Mouse (Mus musculus): ENCODE data around the gene Ttll6. TPM values are rescaled to one million over a fixed set of nuclear protein-coding genes. Genes with fewer than 3 reads are reported as not detected.
A peak's percentile ranks its signal among the peaks of the same experiment; 100 is the strongest.

The Ttll6 gene
- 5.0 and 5.4 TPM in 2 replicates for total RNA-seq (2012; rRNA removed)

- H3K9ac ChIP-seq (ENCODE audit: insufficient read depth, low read depth, low read length, poor library complexity, severe bottlenecking): peak within 1 kb of the TSS; percentile 4; the same call in 1 of the 2 replicates
These were observed at the start of gene Ttll6 for GRCm38 (mm10) chr11:96133239-96133865. Gene Ttll6 (plus strand): TSS chr11:96133786.

GRCm38 (mm10) chr11:96087981-96088380 is 45.6 kb upstream of the Ttll6 start:
- H3K4me3 ChIP-seq (ENCODE audit: insufficient read depth in 1 of 2, low read depth in 1 of 2, low read length in 2 of 2, poor library complexity in 1 of 2, severe bottlenecking in 1 of 2): no peak overlapping the region
- H3K4me1 ChIP-seq (ENCODE audit: control insufficient read depth in 2 of 2, insufficient read depth in 2 of 2, low read length in 2 of 2, poor library complexity in 1 of 2): no peaks in the 10 kb centered on the region
- in situ Hi-C loops (cut with MboI; ENCODE audit: low sequenced_read_pairs in 2 of 2, unreplicated experiment in 2 of 2): no loop called here
- no peak overlapping the region for H3K27ac ChIP-seq (ENCODE audit: insufficient read depth, low read depth, low read length, poor library complexity, severe bottlenecking)
- no peaks in the 10 kb centered on the region for H3K36me3 ChIP-seq (ENCODE audit: control insufficient read depth, insufficient read depth, low read length, poor library complexity, severe bottlenecking)
- TF ChIP-seq ZNF384 (IDR thresholded peaks at IDR 0.05; ENCODE audit: low read depth, low read length): no peak
- no peak for TF ChIP-seq MAFK (IDR thresholded peaks at IDR 0.05; ENCODE audit: insufficient read depth, low read depth, low read length)
- no peak for TF ChIP-seq CHD2 (IDR thresholded peaks at IDR 0.05; ENCODE audit: low read depth, low read length)
- TF ChIP-seq ZC3H11A (IDR thresholded peaks at IDR 0.05; ENCODE audit: borderline replicate concordance, low read depth, low read length): no peak; the same call in 1 of the 2 replicates
- TF ChIP-seq HCFC1 (IDR thresholded peaks at IDR 0.05; ENCODE audit: borderline replicate concordance, insufficient read depth, low read length): no peak
- no peaks in the 10 kb centered on the region for H3K9me3 ChIP-seq (ENCODE audit: control insufficient read depth, insufficient read depth, low read depth, low read length)
- H3K9ac ChIP-seq (ENCODE audit: insufficient read depth, low read depth, low read length, poor library complexity, severe bottlenecking): no peak overlapping the region
- DNase-seq (ENCODE audit: low read depth, low spot score): no peak

More at GRCm38 (mm10) chr11:96133239-96133865, at the start of gene Ttll6:
- no peaks in the 10 kb centered on the region for H3K9me3 ChIP-seq (ENCODE audit: control insufficient read depth, insufficient read depth, low read depth, low read length)
- H3K4me3 ChIP-seq (ENCODE audit: insufficient read depth in 1 of 2, low read depth in 1 of 2, low read length in 2 of 2, poor library complexity in 1 of 2, severe bottlenecking in 1 of 2): peak within 1 kb of the TSS in 1 of 2 experiments; percentile 10; a peak in 1 of 4 replicates
- peaks cover 5 to 11% of the 10 kb centered on the region in 2 experiments; a peak in 3 of 4 replicates for H3K4me1 ChIP-seq (ENCODE audit: control insufficient read depth in 2 of 2, insufficient read depth in 2 of 2, low read length in 2 of 2, poor library complexity in 1 of 2)
- H3K27ac ChIP-seq (ENCODE audit: insufficient read depth, low read depth, low read length, poor library complexity, severe bottlenecking): no peak within 1 kb of the TSS; the same call in 1 of the 2 replicates
- peak; percentile 84 for DNase-seq (ENCODE audit: low read depth, low spot score)
- TF ChIP-seq ZC3H11A (IDR thresholded peaks at IDR 0.05; ENCODE audit: borderline replicate concordance, low read depth, low read length) (peak; percentile 4; the same call in 1 of the 2 replicates), CHD2 (IDR thresholded peaks at IDR 0.05; ENCODE audit: low read depth, low read length) (no peak), ZNF384 (IDR thresholded peaks at IDR 0.05; ENCODE audit: low read depth, low read length) (peak; percentile 91), MAFK (IDR thresholded peaks at IDR 0.05; ENCODE audit: insufficient read depth, low read depth, low read length) (no peak)
- H3K36me3 ChIP-seq (ENCODE audit: control insufficient read depth, insufficient read depth, low read length, poor library complexity, severe bottlenecking): no peaks in the 10 kb centered on the region
- in situ Hi-C loops (cut with MboI; ENCODE audit: low sequenced_read_pairs in 2 of 2, unreplicated experiment in 2 of 2): no loop called here

GRCm38 (mm10) chr11:96091073-96091472 is 42.5 kb upstream of the Ttll6 start:
- no peak overlapping the region for H3K27ac ChIP-seq (ENCODE audit: insufficient read depth, low read depth, low read length, poor library complexity, severe bottlenecking)
- no peaks in the 10 kb centered on the region for H3K9me3 ChIP-seq (ENCODE audit: control insufficient read depth, insufficient read depth, low read depth, low read length)
- in situ Hi-C loops (cut with MboI; ENCODE audit: low sequenced_read_pairs in 2 of 2, unreplicated experiment in 2 of 2): loop anchor here (5.0 to 10.0 kb wide), 2 partner anchors 141 to 144 kb away; no protein-coding TSS in a partner anchor
- no peak overlapping the region for H3K4me3 ChIP-seq (ENCODE audit: insufficient read depth in 1 of 2, low read depth in 1 of 2, low read length in 2 of 2, poor library complexity in 1 of 2, severe bottlenecking in 1 of 2)
- TF ChIP-seq ZC3H11A (IDR thresholded peaks at IDR 0.05; ENCODE audit: borderline replicate concordance, low read depth, low read length): peak; percentile 30; the same call in 1 of the 2 replicates
- TF ChIP-seq HCFC1 (IDR thresholded peaks at IDR 0.05; ENCODE audit: borderline replicate concordance, insufficient read depth, low read length): no peak
- no peak for TF ChIP-seq CHD2 (IDR thresholded peaks at IDR 0.05; ENCODE audit: low read depth, low read length)
- no peak for TF ChIP-seq ZNF384 (IDR thresholded peaks at IDR 0.05; ENCODE audit: low read depth, low read length)
- TF ChIP-seq MAFK (IDR thresholded peaks at IDR 0.05; ENCODE audit: insufficient read depth, low read depth, low read length): no peak
- H3K36me3 ChIP-seq (ENCODE audit: control insufficient read depth, insufficient read depth, low read length, poor library complexity, severe bottlenecking): no peaks in the 10 kb centered on the region
- no peak overlapping the region for H3K9ac ChIP-seq (ENCODE audit: insufficient read depth, low read depth, low read length, poor library complexity, severe bottlenecking)
- no peaks in the 10 kb centered on the region for H3K4me1 ChIP-seq (ENCODE audit: control insufficient read depth in 2 of 2, insufficient read depth in 2 of 2, low read length in 2 of 2, poor library complexity in 1 of 2)
- no peak for DNase-seq (ENCODE audit: low read depth, low spot score)

GRCm38 (mm10) chr11:96092674-96093291 is 40.8 kb upstream of the Ttll6 start:
- TF ChIP-seq CHD2 (IDR thresholded peaks at IDR 0.05; ENCODE audit: low read depth, low read length) (no peak), HCFC1 (IDR thresholded peaks at IDR 0.05; ENCODE audit: borderline replicate concordance, insufficient read depth, low read length) (no peak), ZC3H11A (IDR thresholded peaks at IDR 0.05; ENCODE audit: borderline replicate concordance, low read depth, low read length) (no peak), ZNF384 (IDR thresholded peaks at IDR 0.05; ENCODE audit: low read depth, low read length) (no peak), MAFK (IDR thresholded peaks at IDR 0.05; ENCODE audit: insufficient read depth, low read depth, low read length) (no peak)

More at GRCm38 (mm10) chr11:96092674-96093291, 40.8 kb upstream of the Ttll6 start:
- no peak overlapping the region for H3K27ac ChIP-seq (ENCODE audit: insufficient read depth, low read depth, low read length, poor library complexity, severe bottlenecking)
- H3K36me3 ChIP-seq (ENCODE audit: control insufficient read depth, insufficient read depth, low read length, poor library complexity, severe bottlenecking): no peaks in the 10 kb centered on the region
- in situ Hi-C loops (cut with MboI; ENCODE audit: low sequenced_read_pairs in 2 of 2, unreplicated experiment in 2 of 2): loop anchor here (5.0 to 10.0 kb wide), 2 partner anchors 140 to 142 kb away; no protein-coding TSS in a partner anchor
- no peaks in the 10 kb centered on the region for H3K9me3 ChIP-seq (ENCODE audit: control insufficient read depth, insufficient read depth, low read depth, low read length)
- peaks cover 0 to 2% of the 10 kb centered on the region in 2 experiments; a peak in 1 of 4 replicates for H3K4me1 ChIP-seq (ENCODE audit: control insufficient read depth in 2 of 2, insufficient read depth in 2 of 2, low read length in 2 of 2, poor library complexity in 1 of 2)
- no peak overlapping the region for H3K9ac ChIP-seq (ENCODE audit: insufficient read depth, low read depth, low read length, poor library complexity, severe bottlenecking)
- no peak overlapping the region for H3K4me3 ChIP-seq (ENCODE audit: insufficient read depth in 1 of 2, low read depth in 1 of 2, low read length in 2 of 2, poor library complexity in 1 of 2, severe bottlenecking in 1 of 2)
- DNase-seq (ENCODE audit: low read depth, low spot score): no peak

Data from ES-E14 (cell line).